Mouse (Mus musculus) ovary, adult 10 weeks (tissue): ENCODE measurements around the gene Cldn34c4. TPM values are rescaled to one million over a fixed set of nuclear protein-coding genes. Genes with fewer than 3 reads are reported as not detected.

Experiments
- polyA plus RNA-seq: library from polyadenylated mRNA; stranded (reverse); fragments of 350-450 nt; fragmentation: Illumina TruSeq; extraction: RNeasy Lipid Tissue Mini Kit (QIAGEN cat#74804); gene quantifications from one replicate; pipeline ENCODE4 v1.2.3, GENCODE M21; 2014

The Cldn34c4 gene
- not detected for polyA plus RNA-seq

GRCm38 (mm10) chrX:127736454-127736853, at the start of gene Cldn34c4:
Cldn34c4 (minus strand) TSS chrX:127736554.

